Mouse (Mus musculus): ENCODE measurements around the gene Tmem176b.
"Not testable (repeated sequence)": the region's sequence is repeated elsewhere in the genome, so short reads cannot be mapped to it uniquely, and the experiment has no call there.

Gene Tmem176b

DNA sequence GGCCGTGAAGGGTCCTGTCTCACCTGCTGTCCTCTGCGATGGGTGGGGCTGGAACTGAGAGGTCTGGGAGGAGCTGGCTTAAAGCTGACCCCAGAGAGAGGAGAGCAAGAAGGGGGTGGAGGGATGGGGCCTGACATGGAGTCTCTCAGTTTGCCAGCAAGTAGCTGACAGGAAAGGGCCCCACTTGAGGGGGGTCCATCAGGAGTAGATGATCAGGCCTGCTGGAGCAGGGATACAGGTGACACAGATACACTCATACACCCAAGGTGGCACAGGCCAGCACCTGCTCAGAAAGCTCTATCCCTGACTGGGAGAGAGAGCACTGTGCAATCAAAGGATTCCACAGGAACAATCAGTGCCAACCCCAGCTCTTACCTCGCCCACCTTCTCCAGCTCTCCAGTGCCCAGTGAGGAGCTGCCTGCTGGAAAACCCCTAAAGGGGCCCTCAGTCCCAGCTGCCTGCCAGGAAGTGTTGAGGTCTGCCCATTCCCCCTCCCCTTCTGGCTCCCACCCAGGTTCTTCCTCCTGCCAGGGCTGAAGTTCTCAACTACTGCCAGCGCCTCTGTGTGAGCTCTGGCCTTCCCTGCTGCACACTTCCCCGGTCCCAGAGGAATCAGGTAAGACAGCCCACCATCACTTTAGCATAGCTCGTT lies at the start of gene Tmem176b:
Tmem176b (minus strand) TSS at position 524 of the 653 bp plus-strand sequence.
- DNase-seq (ENCODE audit: low spot score): peak; percentile 44

DNA sequence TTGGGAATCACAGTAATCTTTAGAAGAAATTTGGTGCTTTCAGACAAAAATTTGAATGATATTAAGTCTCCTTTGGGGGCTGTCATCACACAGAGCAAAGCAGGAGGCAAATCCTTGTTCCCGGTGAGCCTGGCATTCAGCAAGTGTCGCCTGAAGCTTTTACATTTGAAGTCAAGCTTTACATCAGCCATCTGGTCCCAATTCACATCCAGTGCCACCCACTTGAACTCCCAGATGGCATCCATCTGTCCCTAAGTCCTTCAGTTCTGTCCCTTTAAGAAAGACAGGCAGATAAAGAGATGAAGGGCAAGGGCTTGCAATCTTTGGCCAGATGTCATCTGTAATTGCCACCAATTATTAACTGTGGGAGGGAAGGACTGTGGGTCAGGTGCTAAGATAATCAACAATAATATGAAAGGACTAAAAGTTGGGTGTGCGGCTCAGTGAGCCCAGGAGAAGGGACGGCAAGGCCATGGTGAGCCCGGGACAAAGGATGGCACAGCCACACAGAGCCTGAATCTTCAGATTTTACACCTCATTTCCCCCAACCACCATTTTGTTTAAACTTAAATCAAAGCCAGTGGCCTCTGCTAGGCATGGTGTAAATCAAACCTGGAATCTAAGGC lies 35.3 kb upstream of the Tmem176b start:
- DNase-seq (ENCODE audit: low spot score): no peak

- DNase-seq (ENCODE audit: low spot score): no peak
Observed at GRCm38 (mm10) chr6:48875515-48875914, 34.2 kb upstream of the Tmem176b start.

DNA sequence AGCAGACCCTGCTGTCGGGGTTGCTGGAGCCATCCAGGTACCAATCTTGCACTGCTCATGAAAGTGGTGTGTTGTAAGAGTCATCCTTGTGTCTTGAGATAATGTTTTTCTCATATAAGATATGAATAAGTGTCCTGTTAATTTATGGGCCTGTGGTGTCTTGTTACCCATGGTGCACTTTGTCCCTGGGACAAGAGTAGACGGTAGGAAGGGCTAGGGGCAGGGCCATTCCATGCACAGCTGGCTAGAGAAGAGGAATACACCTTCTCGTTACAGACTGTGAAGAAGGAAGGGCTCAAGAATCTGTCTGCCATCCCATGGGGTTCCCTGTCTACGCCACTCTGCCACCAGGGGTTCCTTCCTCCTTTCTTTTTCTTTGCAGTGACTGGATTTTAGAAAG lies 33.3 kb upstream of the Tmem176b start:
- DNase-seq (ENCODE audit: low spot score): no peak

GRCm38 (mm10) chr6:48872596-48872995 lies 31.3 kb upstream of the Tmem176b start, which contains the start of gene Aoc1:
TSS of gene Aoc1 (plus strand) at chr6:48872896.
- no peak for DNase-seq (ENCODE audit: low spot score)

DNA sequence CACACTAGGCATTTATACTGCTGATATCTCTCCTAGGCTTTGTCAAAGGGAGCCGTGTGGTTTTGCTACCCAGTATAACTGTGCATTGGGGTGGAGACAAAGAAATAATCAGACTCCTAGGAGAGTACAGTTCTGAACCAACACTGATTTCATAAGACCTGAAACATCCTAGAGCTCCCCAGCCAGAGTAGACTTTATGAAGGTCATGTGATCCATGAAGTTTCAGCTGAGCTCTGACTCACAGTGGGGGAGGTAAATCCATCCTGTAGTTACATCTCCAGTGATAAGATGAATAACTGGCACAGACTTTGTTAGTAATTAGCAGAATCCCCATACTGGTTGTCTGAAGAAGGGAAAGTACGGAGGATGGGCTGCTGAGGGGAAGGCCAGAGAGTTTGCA lies 28.5 kb upstream of the Tmem176b start:
- no peak for DNase-seq (ENCODE audit: low spot score)

DNA sequence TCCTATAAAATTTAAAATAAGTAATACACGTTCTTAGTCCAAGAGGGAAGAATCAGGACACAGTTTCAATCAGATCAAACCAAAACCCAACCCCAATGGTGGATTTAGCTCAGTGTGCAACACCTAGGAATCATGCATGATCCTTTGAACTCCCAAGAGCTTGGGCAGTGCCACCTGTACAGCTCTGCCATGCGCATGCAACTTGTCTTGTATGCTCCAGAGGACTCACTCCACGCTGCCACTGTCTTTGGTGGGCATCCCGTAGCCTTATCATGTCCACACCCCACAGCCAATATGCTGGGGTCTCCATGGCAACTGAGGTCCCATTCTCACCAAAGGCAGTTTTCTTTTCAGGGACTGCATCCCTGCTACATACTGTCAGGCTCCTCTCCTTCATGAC lies 25.9 kb upstream of the Tmem176b start:
- DNase-seq (ENCODE audit: low spot score): no peak

DNA sequence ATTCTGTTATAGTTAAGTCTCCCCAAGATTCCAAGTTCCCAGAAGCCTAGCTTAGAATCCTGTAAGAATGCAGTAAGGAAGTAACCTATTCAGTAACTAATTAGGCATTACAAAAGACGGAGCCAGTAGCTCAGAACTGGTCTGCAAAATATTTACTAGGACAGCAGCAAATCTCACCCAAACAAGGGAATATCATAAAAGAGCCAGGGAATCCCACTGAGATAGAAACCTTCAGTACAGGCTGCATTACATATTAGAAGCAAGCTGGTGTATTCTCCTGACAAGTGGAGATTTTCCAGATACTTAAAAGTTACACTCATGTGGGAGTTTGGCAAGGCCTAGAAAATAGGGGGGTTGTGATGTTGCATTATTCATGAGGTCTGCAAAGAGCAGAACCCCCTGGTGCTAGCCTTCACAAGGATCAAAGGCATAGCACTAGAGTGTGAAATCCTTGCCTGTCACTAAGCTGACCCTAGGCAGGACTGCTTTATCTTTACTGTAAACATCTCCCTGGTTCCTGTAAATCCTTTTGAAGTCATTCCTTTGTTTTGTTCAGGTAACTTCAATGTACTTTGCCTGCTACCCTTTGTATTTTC lies 25.2 kb upstream of the Tmem176b start:
- DNase-seq (ENCODE audit: low spot score): not testable (repeated sequence)

- DNase-seq (ENCODE audit: low spot score): no peak
Observed at GRCm38 (mm10) chr6:48865152-48865745, 24.0 kb upstream of the Tmem176b start.

GRCm38 (mm10) chr6:48864723-48865122 lies 23.4 kb upstream of the Tmem176b start:
- no peak for DNase-seq (ENCODE audit: low spot score)

- DNase-seq (ENCODE audit: low spot score): no peak
Observed at GRCm38 (mm10) chr6:48864181-48864580, 22.9 kb upstream of the Tmem176b start.

GRCm38 (mm10) chr6:48863488-48863887 lies 22.2 kb upstream of the Tmem176b start:
- no peak for DNase-seq (ENCODE audit: low spot score)

- no peak for DNase-seq (ENCODE audit: low spot score)
Observed at GRCm38 (mm10) chr6:48862816-48863215, 21.5 kb upstream of the Tmem176b start.

GRCm38 (mm10) chr6:48861616-48862280 lies 20.5 kb upstream of the Tmem176b start:
- no peak for DNase-seq (ENCODE audit: low spot score)

DNA sequence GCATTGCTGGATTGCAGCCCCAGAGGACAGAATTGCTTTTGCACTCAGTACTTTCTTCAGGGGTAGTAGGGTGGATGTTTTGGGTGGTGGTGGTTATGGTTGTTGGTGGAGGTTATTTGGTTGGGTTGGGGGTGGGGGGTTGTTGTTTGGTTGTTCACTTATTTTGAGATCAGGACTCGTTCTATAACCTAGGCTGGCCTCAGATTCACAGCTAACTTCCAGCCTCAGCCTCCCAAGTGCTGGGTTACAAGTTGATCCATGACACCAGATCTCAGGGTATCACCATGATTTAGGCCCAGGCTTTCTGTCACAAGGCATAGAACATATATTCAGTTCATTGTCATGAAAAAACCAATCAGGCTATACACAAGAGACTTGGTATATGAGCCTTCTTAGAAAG lies 19.6 kb upstream of the Tmem176b start:
- no peak for DNase-seq (ENCODE audit: low spot score)

DNA sequence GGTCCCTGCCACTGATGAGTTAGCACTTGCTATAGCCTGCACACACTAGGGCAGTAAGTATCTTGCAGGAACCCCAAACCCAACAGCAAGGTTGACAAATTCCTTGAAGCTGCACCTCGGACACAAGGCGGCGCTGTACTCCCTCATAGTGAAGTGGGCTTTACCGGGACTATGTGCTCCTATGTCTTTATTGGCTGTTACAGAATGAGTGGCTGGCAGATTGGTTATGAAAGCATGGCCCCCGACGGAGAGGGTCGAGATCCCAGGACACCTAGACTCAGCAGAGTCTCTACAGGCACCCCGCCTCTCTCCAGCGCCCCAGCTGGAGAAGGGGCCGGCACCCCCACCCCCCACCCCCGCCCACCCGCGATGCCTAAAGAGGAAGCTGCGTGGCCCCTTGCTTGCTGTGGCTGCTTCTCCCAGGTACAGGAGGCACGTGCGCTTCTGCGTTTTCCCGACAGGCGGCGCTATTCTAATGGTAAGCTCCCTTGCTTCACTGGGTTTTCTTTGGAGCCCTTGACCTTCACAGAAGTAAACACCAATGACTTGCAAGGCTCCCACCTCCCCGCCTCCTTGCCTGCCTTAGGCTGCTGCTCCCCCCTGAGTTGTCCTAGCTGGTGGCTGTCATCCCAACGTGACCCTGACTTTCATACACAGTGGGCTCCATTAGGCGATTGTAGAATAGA lies 19.0 kb upstream of the Tmem176b start:
- peak; percentile 52 for DNase-seq (ENCODE audit: low spot score)

GRCm38 (mm10) chr6:48857613-48858302 lies 16.5 kb upstream of the Tmem176b start:
- no peak for DNase-seq (ENCODE audit: low spot score)

DNA sequence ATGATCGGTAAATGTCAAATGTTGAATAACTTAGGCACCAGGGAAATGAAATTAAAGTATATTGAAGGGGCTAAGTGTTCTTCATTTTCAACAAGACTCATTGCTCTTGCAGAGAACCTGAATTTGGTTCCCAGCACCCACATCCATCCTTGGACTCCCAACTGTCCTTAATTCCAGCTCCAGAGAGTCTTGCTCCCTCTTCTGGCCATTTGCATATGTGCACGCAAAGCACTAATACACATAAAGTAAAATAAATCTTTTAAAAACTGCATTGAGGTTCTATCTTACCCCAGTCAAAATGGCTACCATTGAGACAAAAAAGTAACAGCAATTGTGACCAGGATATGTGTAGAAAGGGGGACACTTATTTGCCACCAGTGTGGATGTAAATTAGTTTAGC lies 12.9 kb upstream of the Tmem176b start:
- DNase-seq (ENCODE audit: low spot score): no peak

GRCm38 (mm10) chr6:48851820-48852491 lies 10.7 kb upstream of the Tmem176b start:
- no peak for DNase-seq (ENCODE audit: low spot score)

GRCm38 (mm10) chr6:48845086-48845485 lies 3.8 kb upstream of the Tmem176b start:
- DNase-seq (ENCODE audit: low spot score): no peak
